Mouse (Mus musculus) lung, postnatal 4 days (tissue): Measurements from ENCODE around the gene Cdc123.
A peak's percentile ranks its signal among the peaks of the same experiment; 100 is the strongest.

ENCODE experiments used
- DNase-seq, 2 experiments: peaks; one replicate each; pipeline ENCODE4 v3.0.0; 2021

Cdc123 gene

DNA sequence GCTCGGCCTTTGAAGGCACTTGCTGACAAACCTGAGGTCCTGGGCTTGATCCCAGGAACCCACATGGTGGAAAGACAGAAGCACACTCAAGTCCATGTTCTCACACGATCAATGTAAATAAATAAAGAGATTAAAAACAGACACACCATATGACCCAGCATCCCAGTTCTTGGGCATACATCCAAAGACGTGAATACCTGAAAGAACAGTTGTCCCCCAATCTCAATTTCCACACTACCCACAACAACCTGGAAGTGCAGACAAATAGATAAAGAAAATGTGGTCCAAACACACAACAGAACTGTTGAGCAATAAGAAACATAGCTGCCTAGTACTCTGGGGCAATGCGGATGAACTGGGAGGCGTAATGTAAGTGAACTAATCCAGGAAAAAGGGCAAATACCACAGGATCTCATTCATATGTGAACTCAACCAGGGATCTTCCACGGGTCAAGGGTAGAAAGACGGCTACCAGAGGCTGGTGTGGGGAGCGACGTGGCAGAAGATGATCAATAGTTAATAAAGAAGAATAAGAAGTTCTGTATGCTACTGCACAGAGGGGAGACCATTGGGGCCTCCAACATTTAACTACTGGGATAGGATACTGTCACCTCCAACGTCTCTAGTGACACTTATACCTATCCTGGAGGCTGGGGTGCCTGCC is 42.9 kb downstream of the Cdc123 start:
- no peak for DNase-seq

DNA sequence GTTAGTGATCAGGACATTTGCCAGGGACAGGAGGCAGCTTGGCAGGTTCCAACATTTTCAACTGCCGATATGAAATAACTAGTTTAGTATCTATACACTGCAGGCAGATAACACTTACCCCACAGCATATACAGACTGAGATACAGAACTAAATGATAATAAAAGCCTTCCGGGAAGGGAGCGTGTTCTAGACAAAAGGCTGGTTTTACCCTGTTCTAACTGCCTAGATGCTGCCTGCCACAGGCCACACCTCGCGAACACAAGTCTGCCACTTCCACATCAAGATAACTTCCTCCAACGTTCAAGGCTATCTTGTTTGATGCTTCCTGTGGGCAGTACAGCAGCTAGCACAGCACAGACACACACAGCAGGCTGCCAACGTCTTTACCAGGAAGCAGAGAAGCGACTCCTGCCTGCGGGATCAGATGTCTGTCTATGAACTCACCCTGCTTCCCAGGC is 43.8 kb downstream of the Cdc123 start:
- no peak for DNase-seq

DNA sequence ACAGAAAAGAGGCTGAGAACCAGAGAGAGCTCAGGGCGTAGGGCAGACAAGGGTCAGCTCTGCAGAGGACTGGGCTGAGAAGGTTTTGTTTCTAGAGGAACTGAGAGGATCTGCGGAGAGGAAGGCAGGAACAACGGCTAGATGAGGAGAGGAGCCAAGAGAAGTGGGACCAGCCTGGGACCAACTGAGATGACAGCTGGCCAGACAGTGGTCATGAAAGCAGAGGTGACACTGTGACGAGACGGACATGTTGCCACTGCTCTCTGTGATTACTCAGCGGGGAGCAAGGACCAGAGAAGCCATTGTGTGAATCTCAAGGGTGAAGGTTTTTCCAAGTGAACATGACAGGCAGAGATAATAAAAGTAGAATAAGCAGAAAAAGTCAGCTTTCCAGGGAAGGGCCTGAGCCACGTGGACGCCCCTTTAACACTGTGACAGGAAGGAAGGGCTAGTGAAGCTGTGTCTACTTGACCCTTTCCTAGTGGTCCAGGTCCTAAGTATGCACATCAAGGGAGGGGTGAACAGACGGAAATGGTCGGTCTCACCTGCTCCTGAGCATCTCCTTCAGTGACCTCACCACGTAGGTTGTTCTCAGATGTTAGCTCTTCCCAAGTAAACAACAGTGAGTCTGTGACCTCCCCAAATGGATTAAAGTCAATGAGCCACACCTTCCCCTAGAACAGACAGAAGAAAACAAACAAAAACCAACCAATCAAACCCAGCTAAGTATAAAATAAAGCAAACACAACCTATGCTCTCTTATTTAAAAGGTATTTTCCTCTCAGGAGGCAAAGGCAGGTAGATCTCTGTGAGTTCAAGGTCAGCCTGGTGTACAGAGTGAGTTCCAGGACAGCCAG is 46.9 kb downstream of the Cdc123 start:
- peak in 1 of 2 experiments; percentile 38 for DNase-seq

DNA sequence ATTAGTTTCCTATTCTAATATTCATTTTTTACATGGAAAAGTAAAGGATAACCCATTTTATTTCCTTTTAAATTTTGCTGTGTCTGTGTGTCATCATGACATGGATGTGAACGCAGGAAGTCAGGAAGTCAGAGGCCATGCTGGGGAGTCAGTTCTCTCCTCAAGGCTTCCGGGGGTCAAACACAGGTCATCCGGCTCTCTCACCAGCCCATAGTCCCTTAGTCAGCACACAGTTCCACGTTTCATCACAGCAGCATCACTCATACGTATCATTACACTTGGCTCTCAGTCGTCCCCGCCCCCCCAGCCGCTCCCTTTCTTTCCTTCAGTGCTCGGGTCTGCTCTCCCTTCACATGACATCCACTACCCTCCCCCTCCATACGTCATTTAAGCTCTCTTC is 51.2 kb downstream of the Cdc123 start:
- no peak for DNase-seq

DNA sequence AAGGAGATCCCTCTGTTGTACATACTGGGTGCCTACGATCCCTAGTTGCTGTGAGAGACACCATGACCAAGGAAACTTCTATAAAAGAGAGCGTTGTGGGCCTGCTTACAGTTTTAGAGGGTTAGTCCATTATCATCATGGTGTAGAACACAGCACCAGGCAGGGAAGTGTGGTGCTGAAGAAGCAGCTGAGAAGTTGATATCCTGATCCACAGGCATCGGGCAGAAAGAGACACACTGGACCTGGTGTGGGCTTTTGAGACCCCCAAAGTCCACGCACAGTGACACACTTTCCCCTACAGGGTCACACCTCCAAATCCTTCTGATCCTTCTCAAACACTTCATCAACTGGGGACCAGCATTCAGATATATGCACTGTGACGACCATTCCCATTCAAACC is 52.9 kb downstream of the Cdc123 start:
- DNase-seq = no peak

DNA sequence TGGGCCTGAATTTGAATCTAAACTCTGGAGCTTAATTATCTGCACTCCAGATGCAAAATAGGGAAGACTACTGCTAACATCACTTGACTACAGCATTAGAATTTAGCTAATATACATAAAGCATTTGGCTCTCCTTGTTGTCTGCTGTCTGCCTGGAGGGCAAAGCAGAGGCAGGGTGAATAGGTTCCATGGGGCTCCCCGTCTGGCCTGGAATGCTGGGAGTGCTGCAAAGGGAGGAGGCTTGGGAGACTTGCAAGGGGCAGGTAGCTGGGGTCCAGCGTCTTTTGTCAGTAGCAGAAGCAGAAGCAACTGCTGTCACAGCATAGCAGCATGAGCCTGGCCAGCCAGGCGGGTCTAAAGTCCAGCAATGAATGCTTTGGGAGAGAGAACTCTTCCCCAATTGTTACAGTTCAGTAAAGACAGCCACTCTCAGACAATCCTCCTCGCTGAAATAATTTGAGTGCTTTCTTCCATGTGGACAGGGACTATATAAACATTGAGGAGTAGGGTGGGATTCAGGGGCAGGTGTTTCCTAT is 55.3 kb downstream of the Cdc123 start:
- DNase-seq = no peak

DNA sequence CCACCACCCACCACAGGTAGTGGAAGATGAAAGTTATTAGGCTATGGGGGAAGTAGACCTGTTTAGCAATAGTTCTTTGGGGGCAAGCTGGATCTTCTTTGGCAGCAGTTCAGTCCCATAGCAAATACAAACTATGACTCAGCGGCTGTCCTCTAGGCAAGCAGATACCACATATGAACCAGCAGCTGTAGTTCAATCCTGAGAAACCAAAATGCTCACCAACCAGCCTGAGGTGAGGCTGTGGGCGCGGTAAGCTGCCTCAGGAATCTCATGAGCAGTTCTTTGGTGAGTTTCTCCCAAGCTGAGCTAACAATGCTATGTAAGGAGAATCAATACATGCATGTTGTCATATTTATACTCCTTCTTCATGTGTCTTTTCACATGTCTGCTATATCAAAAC is 57.6 kb downstream of the Cdc123 start:
- no peak for DNase-seq

DNA sequence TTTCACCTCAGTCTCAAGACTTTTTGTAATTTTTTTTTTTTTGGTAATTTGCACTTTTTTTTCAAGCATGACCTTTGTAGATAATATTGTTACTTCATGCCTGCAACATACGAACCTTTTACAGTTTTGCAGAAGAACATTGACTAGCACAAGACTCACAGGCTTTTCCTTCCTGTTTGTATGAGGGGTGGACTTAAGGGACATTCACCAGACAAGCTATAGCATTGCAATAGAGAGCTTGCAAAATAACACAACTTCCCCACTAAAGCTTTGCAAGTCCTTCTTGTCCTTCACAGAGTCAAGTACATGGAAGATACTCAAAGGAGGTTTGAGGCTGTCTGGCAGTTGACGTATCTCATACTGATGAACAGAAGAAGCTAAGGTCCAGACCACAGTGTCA is 72.5 kb downstream of the Cdc123 start:
- no peak for DNase-seq

DNA sequence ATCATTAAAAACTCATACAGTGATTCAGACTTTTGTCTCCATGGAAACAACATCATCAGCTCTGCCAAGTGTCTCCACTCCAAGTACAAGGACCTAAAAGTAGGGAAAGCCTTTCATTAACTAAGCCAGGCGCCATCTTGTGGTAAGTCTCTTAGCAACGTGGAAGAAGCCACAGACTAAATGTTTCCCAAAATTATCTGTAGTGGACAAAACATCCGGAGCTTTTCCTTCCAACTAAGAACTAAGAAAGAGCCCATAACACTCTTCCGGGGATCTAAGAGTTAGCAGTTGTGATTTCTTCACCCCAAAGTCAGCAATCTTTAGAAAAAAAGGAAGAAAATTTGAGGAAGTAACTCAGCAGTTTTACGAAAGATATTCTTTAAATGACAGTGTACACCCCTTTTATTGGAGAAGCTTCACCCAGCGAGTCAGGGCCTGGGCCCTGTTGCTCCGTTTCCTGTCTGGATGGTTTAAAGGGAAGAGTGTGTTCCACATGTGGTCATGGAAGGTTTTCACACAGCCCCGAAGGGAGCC is 74.2 kb downstream of the Cdc123 start:
- peak; percentile 31 to 39 for DNase-seq

DNA sequence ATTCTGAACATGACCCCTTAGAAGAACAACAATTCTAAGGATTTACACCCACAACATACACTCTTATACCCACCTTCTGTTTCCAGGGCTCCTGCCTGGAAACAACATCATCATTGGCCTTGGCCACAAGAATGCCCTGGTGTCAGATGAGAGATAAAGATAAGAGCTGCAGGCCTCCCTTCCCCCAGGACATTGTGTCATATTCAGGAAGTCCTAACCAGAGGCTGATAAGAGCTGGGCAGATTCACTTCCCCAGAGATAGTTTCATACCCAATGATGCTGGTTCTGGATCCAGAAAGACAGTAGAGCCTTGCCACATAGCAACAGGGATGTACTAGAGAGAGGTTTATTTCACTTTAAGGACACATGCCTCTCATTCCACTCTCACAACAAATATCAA is 75.3 kb downstream of the Cdc123 start:
- no peak for DNase-seq

DNA sequence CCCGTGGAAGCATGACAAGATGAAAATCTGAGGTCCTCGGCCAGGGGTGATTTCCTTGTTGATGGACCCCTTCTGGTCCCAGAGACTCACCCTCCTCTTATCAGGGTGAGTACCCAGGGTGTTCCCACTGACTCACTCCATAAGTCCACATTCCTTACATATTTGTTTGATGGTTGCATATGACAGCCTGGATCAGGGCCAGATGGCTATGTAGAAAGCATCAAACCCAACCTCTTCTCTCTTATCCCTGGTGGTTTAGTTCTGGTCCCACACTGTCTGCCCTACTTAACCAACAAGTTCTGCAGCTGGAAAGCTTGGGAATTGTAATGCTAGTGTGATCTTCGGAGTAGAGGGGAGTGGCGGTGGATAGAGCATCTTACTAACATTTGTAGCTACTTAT is 76.0 kb downstream of the Cdc123 start:
- no peak for DNase-seq

DNA sequence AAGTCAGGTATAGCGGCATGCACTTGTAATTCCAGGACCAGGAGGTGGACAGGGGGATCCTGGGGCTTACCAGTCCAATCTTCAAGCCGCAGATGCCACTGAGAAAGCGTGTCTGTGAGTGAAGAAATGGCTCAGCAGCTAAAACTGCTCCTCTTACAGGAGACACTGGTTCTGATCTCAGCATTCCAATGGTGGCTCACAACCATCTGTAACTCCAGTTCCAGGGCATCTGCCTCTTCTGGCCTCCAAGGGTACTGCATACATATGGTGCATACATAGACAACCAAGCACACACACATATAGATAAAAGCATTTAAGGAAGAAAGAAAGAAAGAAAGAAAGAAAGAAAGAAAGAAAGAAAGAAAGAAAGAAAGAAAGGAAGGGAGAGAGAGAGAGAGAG is 82.9 kb downstream of the Cdc123 start:
- no peak for DNase-seq

DNA sequence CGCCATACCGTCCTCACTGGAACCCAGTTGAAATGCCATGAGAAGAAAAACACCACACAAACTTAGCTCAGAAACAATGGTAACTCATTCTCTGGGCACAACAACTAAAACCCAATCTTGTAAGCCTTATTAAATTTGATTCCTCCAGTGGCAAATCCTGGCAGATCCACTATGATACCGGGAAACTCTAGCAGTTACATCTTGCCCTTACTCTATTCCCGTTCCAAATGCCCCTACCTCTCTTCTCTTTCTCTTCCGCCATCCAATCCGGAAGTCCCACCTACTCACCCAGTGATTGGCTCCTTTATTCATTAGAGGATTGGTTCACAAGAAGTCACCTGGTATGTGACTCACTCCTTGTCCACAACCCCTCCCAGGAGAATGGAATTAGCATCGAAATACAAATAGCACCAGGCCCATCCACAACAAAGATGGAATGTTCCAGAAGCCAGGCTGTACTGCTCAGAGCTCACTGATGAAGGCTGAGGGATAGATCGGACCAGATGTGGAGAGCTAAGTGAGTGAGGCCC is 84.4 kb downstream of the Cdc123 start:
- DNase-seq = no peak

DNA sequence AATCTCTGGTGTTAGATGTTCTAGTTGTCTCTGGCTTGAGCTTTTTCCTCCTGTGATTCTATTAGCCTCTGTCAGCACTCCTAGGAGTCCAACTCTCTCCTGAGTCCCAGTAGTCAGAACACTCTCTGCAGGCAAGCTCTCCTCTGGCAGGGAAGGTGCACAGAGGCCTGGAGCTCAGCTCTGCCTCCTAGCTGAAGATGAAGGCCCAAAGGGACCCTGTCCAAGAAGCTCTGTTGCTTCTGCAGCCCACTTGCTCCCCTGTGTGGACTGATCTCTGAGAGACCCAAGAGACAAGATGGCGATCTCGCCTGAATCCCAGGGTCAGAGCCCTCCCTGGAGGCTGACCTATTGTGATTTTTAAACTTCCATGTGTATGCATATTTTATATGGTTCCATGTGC is 86.4 kb downstream of the Cdc123 start:
- no peak for DNase-seq

DNA sequence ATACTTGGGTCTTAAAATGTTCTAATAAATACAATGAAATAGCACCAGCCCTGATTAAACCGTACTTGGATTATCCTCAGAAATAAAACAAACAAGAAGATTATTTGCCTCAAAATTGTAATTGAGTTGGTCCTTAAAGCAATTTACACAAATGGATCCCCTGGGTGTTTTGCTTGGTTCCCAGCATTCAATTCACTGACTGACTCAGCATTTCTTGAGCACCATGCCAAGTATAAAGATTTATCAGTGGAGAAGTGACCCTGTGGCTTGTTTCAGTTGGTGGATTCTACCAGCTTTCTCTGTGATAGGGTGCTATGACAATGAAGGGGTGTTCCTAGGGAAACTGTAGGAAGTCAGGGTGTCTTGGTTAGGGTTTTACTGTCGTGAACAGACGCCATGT is 94.1 kb downstream of the Cdc123 start:
- DNase-seq = no peak

DNA sequence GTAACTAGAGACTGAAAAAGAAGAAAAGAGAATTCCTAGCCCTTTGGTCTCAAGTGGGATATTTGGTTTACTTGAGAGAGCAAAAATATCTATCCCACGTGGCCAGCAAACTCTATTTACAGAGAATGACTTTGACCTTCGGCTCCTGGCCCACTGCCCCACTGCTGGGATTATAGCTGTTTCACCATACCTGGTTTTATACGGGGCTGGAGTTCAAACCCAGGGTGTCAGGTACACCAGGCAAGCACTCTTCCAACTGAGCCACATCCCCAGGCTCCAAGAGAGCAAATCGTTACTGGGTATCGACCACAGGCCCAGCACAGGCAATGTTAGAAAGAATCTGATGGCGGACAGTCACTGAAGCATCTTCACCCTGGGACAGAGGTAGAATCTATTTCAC is 95.8 kb downstream of the Cdc123 start:
- no peak for DNase-seq

DNA sequence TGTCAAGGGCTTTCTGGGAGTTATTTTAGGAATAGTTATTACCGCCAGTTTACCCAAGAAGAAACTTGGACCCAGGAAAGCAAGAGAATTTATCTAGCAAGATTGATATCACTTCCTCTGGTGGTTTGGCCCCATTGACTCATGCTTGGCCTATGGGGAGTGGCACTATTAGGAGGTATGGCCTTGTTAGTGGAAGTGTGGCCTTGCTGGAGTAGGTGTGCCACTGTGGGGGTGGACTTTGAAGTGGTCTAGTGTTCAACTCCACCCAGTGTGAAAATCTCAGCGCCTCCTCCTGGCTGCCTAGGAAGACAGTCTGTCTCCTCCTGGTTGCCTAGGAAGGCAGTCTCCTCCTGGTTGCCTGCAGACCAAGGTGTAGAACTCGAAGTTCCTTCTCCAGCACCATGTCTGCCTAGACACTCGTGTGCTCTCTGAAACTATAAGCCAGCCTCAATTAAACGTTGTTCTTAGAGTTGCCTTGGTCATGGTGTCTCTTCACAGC is 97.4 kb downstream of the Cdc123 start:
- DNase-seq = no peak

DNA sequence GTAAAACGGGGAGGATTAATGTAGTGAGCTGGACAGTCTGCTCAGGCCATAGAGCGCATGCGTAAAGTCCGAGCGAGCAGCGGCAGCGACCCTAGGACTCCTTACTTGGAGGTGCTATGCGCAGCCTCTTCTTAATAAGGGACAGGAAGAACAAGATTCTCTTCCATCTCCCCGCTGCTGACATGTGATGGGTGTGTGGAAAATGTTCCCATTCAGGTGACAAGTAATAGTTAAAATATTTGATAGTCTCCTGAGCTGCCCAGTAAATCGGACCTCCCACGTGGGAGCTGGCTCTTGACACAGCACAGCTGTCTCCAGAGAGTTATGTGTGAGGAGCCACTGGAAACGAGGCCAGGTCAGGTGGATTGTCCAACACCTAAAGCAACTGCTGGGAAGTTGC is 98.4 kb downstream of the Cdc123 start:
- DNase-seq = peak in 1 of 2 experiments; percentile 12
